Mouse (Mus musculus) CH12.LX (cell line): ENCODE results near the gene Zfp764.

Experiments used
- CHD2 ChIP-seq: IDR thresholded peaks from 2 replicates; pipeline ENCODE4 v1.6.1; 2011; ENCODE audit warnings: low read length, improper control_type of control experiment
- EP300 ChIP-seq: IDR thresholded peaks from 2 replicates; pipeline ENCODE4 v1.6.1; 2011; ENCODE audit warnings: low read length, improper control_type of control experiment
- ETS1 ChIP-seq: conservative IDR thresholded peaks from 2 replicates; pipeline ENCODE4 v1.6.1; 2012; ENCODE audit warnings: low read depth, mild to moderate bottlenecking, inconsistent platforms, low read length, improper control_type of control experiment, moderate library complexity
- GABPA ChIP-seq: IDR thresholded peaks from 2 replicates; pipeline ENCODE4 v1.6.1; 2012; ENCODE audit warnings: low read depth, low read length, improper control_type of control experiment, inconsistent platforms; ENCODE audit not compliant: insufficient replicate concordance
- KAT2A ChIP-seq: IDR thresholded peaks from 2 replicates; pipeline ENCODE4 v1.6.1; 2012; ENCODE audit warnings: low read length, improper control_type of control experiment, inconsistent platforms; ENCODE audit not compliant: insufficient replicate concordance
- POLR2A ChIP-seq: IDR thresholded peaks from 2 replicates; pipeline ENCODE4 v1.6.1; 2011; ENCODE audit warnings: low read depth, mild to moderate bottlenecking, improper control_type of control experiment, low read length
- USF2 ChIP-seq: conservative IDR thresholded peaks from 2 replicates; pipeline ENCODE4 v1.6.1; 2011; ENCODE audit warnings: low read depth, low read length, improper control_type of control experiment
- ZMIZ1 ChIP-seq: IDR thresholded peaks from 2 replicates; pipeline ENCODE4 v1.6.1; 2012; ENCODE audit warnings: low read depth, mild to moderate bottlenecking, inconsistent platforms, low read length, improper control_type of control experiment
- ZNF384 ChIP-seq: IDR thresholded peaks from 2 replicates; pipeline ENCODE4 v1.6.1; 2012; ENCODE audit warnings: low read depth, low read length, improper control_type of control experiment, inconsistent platforms

DNA sequence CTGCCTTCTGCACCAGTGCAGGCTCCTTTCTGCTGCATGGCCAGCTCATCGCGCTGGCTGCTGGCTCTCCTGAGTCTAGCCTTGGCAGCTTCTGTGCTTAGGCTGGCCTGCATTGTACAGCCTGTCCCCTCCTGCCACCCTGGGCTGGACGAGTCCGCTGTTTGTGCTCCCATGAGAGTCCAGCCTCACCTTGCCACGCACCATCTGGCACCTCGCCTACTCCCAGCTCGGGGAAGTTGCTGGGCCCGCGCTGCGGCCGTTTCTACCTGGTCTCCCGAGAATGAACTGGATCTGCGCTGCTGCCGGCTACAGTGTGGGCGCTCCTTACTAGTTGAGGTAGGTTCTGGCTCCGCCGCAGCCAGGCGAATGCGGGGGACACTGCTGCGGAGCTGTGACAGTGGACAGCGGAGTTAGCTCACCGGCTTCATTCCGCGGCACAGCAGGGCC lies 43.1 kb downstream of the Zfp764 start:
- TF ChIP-seq POLR2A (no peak), ETS1 (no peak), EP300 (no peak), ZNF384 (no peak), ZMIZ1 (no peak), CHD2 (no peak), GABPA (no peak), USF2 (no peak), KAT2A (no peak)
